Mouse (Mus musculus) spleen, adult 2 months (tissue): ENCODE measurements around the gene Psors1c2.
"Not testable (repeated sequence)": the region's sequence is repeated elsewhere in the genome, so short reads cannot be mapped to it uniquely, and the experiment has no call there.

Experiments
- CTCF ChIP-seq: fragments of 200-500 bp; IDR thresholded peaks from 2 replicates; pipeline ENCODE4 v1.5.1; 2011; ENCODE audit warnings: mild to moderate bottlenecking, inconsistent platforms; ENCODE audit not compliant: insufficient read depth, insufficient read length, insufficient replicate concordance; ENCODE audit errors: extremely low read depth
- POLR2A ChIP-seq: fragments of 200-500 bp; IDR thresholded peaks from 2 replicates; pipeline ENCODE4 v1.6.1; 2011; ENCODE audit warnings: low read depth, low read length, inconsistent platforms

- not testable (repeated sequence) for TF ChIP-seq CTCF, POLR2A
Observed at GRCm38 (mm10) chr17:35508279-35508678, 24.7 kb upstream of the Psors1c2 start.
